Mouse (Mus musculus) lung, postnatal 4 days (tissue): ENCODE results near the gene Kif13a.
A peak's percentile ranks its signal among the peaks of the same experiment; 100 is the strongest.

Experiments used
- DNase-seq, 2 experiments: peaks; one replicate each; pipeline ENCODE4 v3.0.0; 2021

Gene Kif13a

GRCm38 (mm10) chr13:46765361-46765760 is 164.3 kb downstream of the Kif13a start:
- no peak for DNase-seq

GRCm38 (mm10) chr13:46763210-46763609 is 166.5 kb downstream of the Kif13a start:
- DNase-seq = no peak

- DNase-seq = no peak
These were observed 168.7 kb downstream of the Kif13a start for GRCm38 (mm10) chr13:46760921-46761320.

GRCm38 (mm10) chr13:46759281-46759809 is 170.3 kb downstream of the Kif13a start:
- DNase-seq = no peak

- DNase-seq = no peak
These were observed 171.0 kb downstream of the Kif13a start for GRCm38 (mm10) chr13:46758627-46759026.

GRCm38 (mm10) chr13:46757946-46758345 is 171.7 kb downstream of the Kif13a start:
- DNase-seq = no peak

- DNase-seq = no peak
These were observed 176.4 kb downstream of the Kif13a start for GRCm38 (mm10) chr13:46753294-46753693.

- DNase-seq = peak; percentile 56 to 71
These were observed 177.0 kb downstream of the Kif13a start for GRCm38 (mm10) chr13:46752566-46753229.

GRCm38 (mm10) chr13:46748138-46748873 is 181.4 kb downstream of the Kif13a start:
- DNase-seq = no peak

- DNase-seq = no peak
These were observed 185.8 kb downstream of the Kif13a start for GRCm38 (mm10) chr13:46743821-46744220.

GRCm38 (mm10) chr13:46742367-46742766 is 187.3 kb downstream of the Kif13a start:
- DNase-seq = no peak

GRCm38 (mm10) chr13:46739426-46739825 is 190.2 kb downstream of the Kif13a start:
- no peak for DNase-seq

GRCm38 (mm10) chr13:46737482-46737881 is 192.2 kb downstream of the Kif13a start:
- DNase-seq = no peak

GRCm38 (mm10) chr13:46736479-46736865 is 193.2 kb downstream of the Kif13a start:
- peak in 1 of 2 experiments; percentile 29 for DNase-seq

GRCm38 (mm10) chr13:46735808-46736478 is 193.7 kb downstream of the Kif13a start:
- peak; percentile 64 to 74 for DNase-seq

GRCm38 (mm10) chr13:46735219-46735807 is 194.4 kb downstream of the Kif13a start:
- DNase-seq = no peak

GRCm38 (mm10) chr13:46729998-46730397 is 199.7 kb downstream of the Kif13a start:
- DNase-seq = no peak

- DNase-seq = no peak
These were observed 201.3 kb downstream of the Kif13a start for GRCm38 (mm10) chr13:46728411-46728810.

GRCm38 (mm10) chr13:46727837-46728268 is 201.8 kb downstream of the Kif13a start, which contains the start of gene Nup153:
Gene Nup153 (minus strand): TSS chr13:46727940.
- DNase-seq = peak; percentile 99 to 100

- peak; percentile 79 to 82 for DNase-seq
These were observed 202.4 kb downstream of the Kif13a start for GRCm38 (mm10) chr13:46727038-46727836.

- no peak for DNase-seq
These were observed 203.2 kb downstream of the Kif13a start for GRCm38 (mm10) chr13:46726288-46727037.
